Mouse (Mus musculus) kidney, embryonic 16.5 days (tissue): ENCODE data around the gene Akap7. TPM values are rescaled to one million over a fixed set of nuclear protein-coding genes. Genes with fewer than 3 reads are reported as not detected.

Source experiments
- ATAC-seq: fragments of 200-750 bp; cut with Nextera tagmentation; 2 replicates; pipeline ENCODE4 v1.8.0; 2017; ENCODE audit warnings: moderate TSS enrichment; ENCODE audit not compliant: low FRiP score, low TSS enrichment
- H3K27ac ChIP-seq: fragments of 300-500 bp; sonication (generic); 2 replicates; pipeline ENCODE4 v1.5.1; 2014; ENCODE audit warnings: low read length
- H3K27me3 ChIP-seq: fragments of 300-500 bp; sonication (generic); 2 replicates; pipeline ENCODE4 v1.6.1; 2014; ENCODE audit warnings: low read length, control low read depth, mixed read lengths; ENCODE audit not compliant: insufficient read depth
- H3K36me3 ChIP-seq: fragments of 300-500 bp; sonication (generic); 2 replicates; pipeline ENCODE4 v1.6.1; 2014; ENCODE audit warnings: low read length, control low read depth, mixed read lengths; ENCODE audit not compliant: insufficient read depth
- H3K4me1 ChIP-seq: fragments of 300-500 bp; sonication (generic); 2 replicates; pipeline ENCODE4 v1.6.1; 2014; ENCODE audit warnings: low read length, control low read depth, mixed read lengths; ENCODE audit not compliant: insufficient read depth
- H3K4me2 ChIP-seq: fragments of 300-500 bp; sonication (generic); replicated peaks from 2 replicates; pipeline ENCODE4 v1.6.1; 2014; ENCODE audit warnings: low read depth, low read length
- H3K4me3 ChIP-seq: fragments of 300-500 bp; sonication (generic); 2 replicates; pipeline ENCODE4 v1.5.1; 2014; ENCODE audit warnings: mild to moderate bottlenecking, low read length
- H3K9ac ChIP-seq: fragments of 300-500 bp; sonication (generic); replicated peaks from 2 replicates; pipeline ENCODE4 v1.6.1; 2014; ENCODE audit warnings: low read length
- H3K9me3 ChIP-seq: fragments of 300-500 bp; sonication (generic); 2 replicates; pipeline ENCODE4 v1.6.1; 2016; ENCODE audit warnings: low read length, control low read depth
- WGBS: fragments of 180-500 bp; shearing (Covaris S2); extraction: QIAGEN DNeasy Blood & Tissue Kit; methylation state at CpG from one replicate; pipeline ENCODE4 v1.1.7; 2014; 5-methylcytosine and 5-hydroxymethylcytosine counted together
- polyA plus RNA-seq: library from polyadenylated mRNA; unstranded; fragments of >200 nt; fragmentation: Nextera tagmentation; extraction: Ambion mirVana; gene quantifications from 2 replicates; pipeline ENCODE4 v1.2.1, GENCODE M21; 2015

Gene Akap7
- polyA plus RNA-seq, 1 experiment from 2014 or later: 18.9 TPM

DNA sequence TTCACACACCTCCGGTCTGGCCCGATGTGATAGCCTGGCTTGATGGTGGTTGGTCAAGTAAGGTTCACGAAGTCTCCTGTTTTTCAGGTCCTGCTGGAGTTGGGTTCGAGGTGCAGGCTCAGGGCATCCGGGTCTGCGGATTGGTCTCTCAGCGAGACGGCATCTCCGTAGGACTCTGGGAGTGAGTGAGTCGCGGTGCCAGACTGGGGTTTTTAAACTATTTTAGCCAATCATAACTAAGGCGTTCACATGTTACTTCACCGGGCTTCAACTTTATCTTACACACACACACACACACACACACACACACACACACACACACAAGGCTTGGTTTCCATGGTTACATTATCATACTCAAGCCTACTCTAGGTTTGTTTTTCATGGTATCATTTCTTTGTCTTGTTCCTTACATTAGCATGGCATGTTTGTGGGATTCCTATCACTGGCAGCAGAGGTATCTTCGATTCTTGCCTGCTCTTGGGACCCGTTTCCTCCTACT is 8.6 kb downstream of the Akap7 start:
- H3K4me3 ChIP-seq: no peak overlapping the region
- no peak overlapping the region for H3K9ac ChIP-seq
- H3K4me1 ChIP-seq: peaks cover 18% of the 10 kb centered on the region
- no peaks in the 10 kb centered on the region for H3K27me3 ChIP-seq
- 95% methylated on average over 15 of the region's 15 CpGs for WGBS
- no peak overlapping the region for H3K27ac ChIP-seq
- no peaks in the 10 kb centered on the region for H3K9me3 ChIP-seq
- no peak overlapping the region for H3K4me2 ChIP-seq
- no peak for ATAC-seq
- H3K36me3 ChIP-seq: no peaks in the 10 kb centered on the region

DNA sequence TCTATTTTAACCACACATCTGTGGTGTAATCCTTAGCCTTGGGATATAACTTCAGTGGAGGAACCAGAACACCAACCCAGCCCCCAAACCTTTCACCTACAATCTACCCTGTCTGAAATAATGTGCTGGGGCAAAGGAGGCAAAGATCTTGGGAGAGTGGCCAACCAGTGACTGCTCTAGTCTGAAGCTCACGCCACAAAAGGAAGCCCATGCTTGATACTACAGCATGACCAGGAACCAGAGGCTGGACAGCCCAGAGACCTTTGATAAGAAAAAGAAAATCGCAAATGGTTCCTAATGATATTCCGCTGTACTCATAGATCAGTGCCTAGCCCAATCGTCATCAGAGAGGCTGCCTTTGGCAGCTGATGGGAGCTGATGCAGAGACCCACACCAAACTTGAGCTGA is 9.4 kb downstream of the Akap7 start:
- Histone ChIP-seq H3K4me3 (no peak overlapping the region), H3K9me3 (no peaks in the 10 kb centered on the region), H3K27me3 (no peaks in the 10 kb centered on the region), H3K36me3 (no peaks in the 10 kb centered on the region), H3K27ac (peak overlapping the region; percentile 76; the same call in 1 of the 2 replicates), H3K9ac (peak overlapping the region; percentile 23; the same call in 1 of the 2 replicates), H3K4me1 (peaks cover 18% of the 10 kb centered on the region), H3K4me2 (peak overlapping the region; percentile 70)
- WGBS: 74% methylated on average over 4 of the region's 4 CpGs
- no peak for ATAC-seq

DNA sequence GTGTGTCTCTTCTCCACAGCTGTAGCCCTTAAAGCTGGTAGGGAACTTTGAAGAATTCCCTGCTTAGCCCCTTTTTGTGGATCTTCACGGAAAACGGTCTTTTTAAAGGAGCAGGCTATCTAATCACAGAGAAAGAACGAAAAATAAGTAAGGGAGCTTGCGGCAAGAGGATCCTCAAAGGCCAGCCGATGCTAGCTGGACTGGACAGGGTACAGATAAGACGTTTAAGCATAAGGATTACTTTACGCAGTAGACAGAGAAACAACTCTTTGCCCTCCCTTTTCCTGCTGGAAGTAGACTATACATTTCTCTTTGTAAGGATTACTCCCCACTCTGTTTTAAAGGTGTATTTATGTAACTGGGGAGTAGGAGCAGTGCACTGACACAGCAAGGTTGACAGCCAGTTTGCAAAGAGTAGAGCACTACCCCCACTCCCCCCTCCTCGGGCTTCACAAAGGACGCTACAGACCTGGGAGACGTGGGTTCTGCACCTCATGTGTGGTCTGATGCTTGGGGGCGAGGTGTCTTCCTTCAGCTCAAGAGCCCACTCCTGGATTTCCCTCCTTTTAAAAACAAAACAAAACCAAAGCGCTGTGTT is 9.9 kb downstream of the Akap7 start:
- Histone ChIP-seq H3K27me3 (no peaks in the 10 kb centered on the region), H3K9me3 (no peaks in the 10 kb centered on the region), H3K4me1 (peaks cover 18% of the 10 kb centered on the region), H3K9ac (peak overlapping the region; percentile 23; the same call in 1 of the 2 replicates), H3K36me3 (no peaks in the 10 kb centered on the region), H3K4me3 (peak overlapping the region; percentile 71), H3K4me2 (peak overlapping the region; percentile 70), H3K27ac (peak overlapping the region; percentile 76; the same call in 1 of the 2 replicates)
- WGBS: 19% methylated on average over 12 of the region's 12 CpGs
- ATAC-seq: no peak

- WGBS: 0% methylated on average over 49 of the region's 81 CpGs
- ATAC-seq: peak; percentile 98
- Histone ChIP-seq H3K27ac (peak overlapping the region; percentile 94), H3K4me2 (peak overlapping the region; percentile 70), H3K4me1 (peaks cover 18% of the 10 kb centered on the region), H3K27me3 (no peaks in the 10 kb centered on the region), H3K9me3 (no peaks in the 10 kb centered on the region), H3K36me3 (no peaks in the 10 kb centered on the region), H3K4me3 (peak overlapping the region; percentile 71), H3K9ac (peak overlapping the region; percentile 91)
Measured at GRCm38 (mm10) chr10:25296657-25297369, 10.9 kb downstream of the Akap7 start.

DNA sequence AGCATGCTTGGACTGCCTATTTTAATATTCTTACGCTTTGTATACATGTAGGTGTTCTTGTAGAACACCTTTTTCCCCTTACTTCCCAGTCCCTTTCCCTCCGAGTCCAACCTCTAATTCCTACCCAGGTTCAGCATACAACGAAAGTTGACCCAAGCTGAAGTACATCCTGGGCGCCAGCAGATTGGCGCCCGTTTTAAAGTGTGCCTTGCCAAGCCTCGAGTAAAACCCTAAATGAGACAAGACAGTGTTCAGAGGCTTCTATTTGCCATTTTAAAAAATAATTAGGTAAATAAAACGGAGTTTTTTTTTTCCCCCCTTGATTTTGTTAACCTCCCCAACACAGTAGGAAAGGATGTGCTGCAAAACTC is 11.4 kb downstream of the Akap7 start:
- no peak for ATAC-seq
- H3K4me3 ChIP-seq: peak overlapping the region; percentile 71
- WGBS: 37% methylated on average over 8 of the region's 8 CpGs

GRCm38 (mm10) chr10:25295836-25296235 is 11.8 kb downstream of the Akap7 start:
- ATAC-seq: no peak
- Histone ChIP-seq H3K9ac (no peak overlapping the region), H3K27ac (peak overlapping the region; percentile 23; the same call in 1 of the 2 replicates), H3K9me3 (no peaks in the 10 kb centered on the region), H3K4me1 (peaks cover 18% of the 10 kb centered on the region), H3K4me2 (peak overlapping the region; percentile 70; the same call in 1 of the 2 replicates), H3K27me3 (no peaks in the 10 kb centered on the region), H3K36me3 (no peaks in the 10 kb centered on the region), H3K4me3 (no peak overlapping the region)
- 78% methylated on average over 9 of the region's 9 CpGs for WGBS

More for the DNA sequence above, 11.4 kb downstream of the Akap7 start:
- peaks cover 18% of the 10 kb centered on the region for H3K4me1 ChIP-seq
- no peaks in the 10 kb centered on the region for H3K27me3 ChIP-seq
- H3K9ac ChIP-seq: peak overlapping the region; percentile 91
- no peaks in the 10 kb centered on the region for H3K36me3 ChIP-seq
- H3K4me2 ChIP-seq: peak overlapping the region; percentile 70
- no peaks in the 10 kb centered on the region for H3K9me3 ChIP-seq
- peak overlapping the region; percentile 94 for H3K27ac ChIP-seq

GRCm38 (mm10) chr10:25294999-25295398 is 12.7 kb downstream of the Akap7 start:
- H3K4me2 ChIP-seq: no peak overlapping the region
- no peak overlapping the region; the same call in 1 of the 2 replicates for H3K9ac ChIP-seq
- ATAC-seq: no peak
- H3K36me3 ChIP-seq: no peaks in the 10 kb centered on the region
- H3K4me1 ChIP-seq: peaks cover 18% of the 10 kb centered on the region
- 72% methylated on average over 7 of the region's 7 CpGs for WGBS
- H3K4me3 ChIP-seq: no peak overlapping the region
- peak overlapping the region; percentile 23; the same call in 1 of the 2 replicates for H3K27ac ChIP-seq
- no peaks in the 10 kb centered on the region for H3K27me3 ChIP-seq
- no peaks in the 10 kb centered on the region for H3K9me3 ChIP-seq

GRCm38 (mm10) chr10:25293796-25294195 is 13.9 kb downstream of the Akap7 start:
- no peak for ATAC-seq
- Histone ChIP-seq H3K27me3 (no peaks in the 10 kb centered on the region), H3K27ac (no peak overlapping the region), H3K4me3 (no peak overlapping the region), H3K4me2 (no peak overlapping the region), H3K9ac (no peak overlapping the region), H3K4me1 (peaks cover 18% of the 10 kb centered on the region), H3K9me3 (no peaks in the 10 kb centered on the region), H3K36me3 (no peaks in the 10 kb centered on the region)
- WGBS: 83% methylated on average over 3 of the region's 3 CpGs

GRCm38 (mm10) chr10:25291053-25291452 is 16.6 kb downstream of the Akap7 start:
- H3K9ac ChIP-seq: no peak overlapping the region
- peaks cover 6% of the 10 kb centered on the region for H3K4me1 ChIP-seq
- H3K27ac ChIP-seq: no peak overlapping the region
- H3K4me3 ChIP-seq: no peak overlapping the region
- no peaks in the 10 kb centered on the region for H3K36me3 ChIP-seq
- no peaks in the 10 kb centered on the region for H3K27me3 ChIP-seq
- no peak overlapping the region for H3K4me2 ChIP-seq
- ATAC-seq: 0 out of 2 replicates have a peak, but pooled peaks have one; percentile 54
- H3K9me3 ChIP-seq: no peaks in the 10 kb centered on the region
- WGBS: 88% methylated on average over 4 of the region's 4 CpGs
